Mouse (Mus musculus): ENCODE data around the gene Phpt1. TPM values are rescaled to one million over a fixed set of nuclear protein-coding genes. Genes with fewer than 3 reads are reported as not detected.

The Phpt1 gene
- polyA plus RNA-seq (2014; fragmentation: Illumina TruSeq; extraction: RNeasy Lipid Tissue Mini Kit (QIAGEN cat#74804); ENCODE audit: low read depth, low replicate concordance) = not detected

GRCm38 (mm10) chr2:25574579-25575431 lies at the start of gene Phpt1, which contains the start of gene Mamdc4:
Gene Phpt1, minus strand, starts transcription at chr2:25575224.
Gene Mamdc4, minus strand, starts transcription at chr2:25574845.

GRCm38 (mm10) chr2:25621229-25622200 lies 46.5 kb upstream of the Phpt1 start, which contains the start of gene Tmem141:
Gene Tmem141, minus strand, starts transcription at chr2:25622005.

GRCm38 (mm10) chr2:25617578-25617977 lies 42.6 kb upstream of the Phpt1 start, which contains the start of gene Ccdc183:
Gene Ccdc183, minus strand, starts transcription at chr2:25617678.

DNA sequence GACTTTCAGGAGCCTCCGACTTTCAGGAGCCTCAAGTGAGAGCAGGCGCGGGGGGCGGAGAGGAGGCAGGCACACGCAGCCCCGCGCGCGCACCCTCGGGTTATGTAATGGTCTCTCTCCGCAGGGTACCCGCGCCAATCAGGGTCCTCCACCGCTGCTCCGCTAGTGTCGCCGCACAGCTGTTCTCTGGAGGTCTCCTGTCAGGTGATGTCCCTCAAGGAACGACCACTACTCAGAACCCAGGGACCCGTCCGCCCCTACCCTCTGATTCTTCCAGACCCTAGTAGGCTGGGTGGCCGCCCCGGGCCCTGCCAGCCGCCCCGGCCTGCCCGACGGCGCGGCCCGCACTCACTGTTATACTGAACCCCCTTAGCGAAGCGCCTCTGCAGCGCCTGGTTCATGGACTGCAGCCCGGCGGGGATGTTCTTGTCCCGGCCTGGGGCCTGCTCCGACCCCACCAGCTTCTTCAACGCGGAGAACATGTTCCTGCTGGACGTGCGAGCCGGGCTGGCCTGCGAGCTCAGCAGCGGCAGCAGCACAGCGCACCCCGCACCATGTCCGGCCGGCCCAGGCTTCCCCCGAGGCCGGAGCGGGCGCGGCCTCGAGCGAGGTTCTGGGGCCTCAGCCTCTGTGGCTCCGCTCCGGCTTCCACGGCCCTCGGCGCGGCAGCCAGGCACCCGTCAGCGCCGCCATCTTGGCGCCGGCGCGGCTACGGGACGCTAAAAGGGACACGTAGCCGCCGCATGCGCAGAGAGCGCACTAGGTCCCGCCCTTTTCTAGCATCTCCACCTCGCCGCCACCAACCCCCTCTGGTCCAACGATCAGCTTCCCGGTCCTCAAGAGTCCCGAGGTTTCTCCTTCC lies 33.0 kb upstream of the Phpt1 start, which contains the start of gene Rabl6:
TSS of gene Rabl6 (minus strand) at position 761 of the 862 bp plus-strand sequence.

DNA sequence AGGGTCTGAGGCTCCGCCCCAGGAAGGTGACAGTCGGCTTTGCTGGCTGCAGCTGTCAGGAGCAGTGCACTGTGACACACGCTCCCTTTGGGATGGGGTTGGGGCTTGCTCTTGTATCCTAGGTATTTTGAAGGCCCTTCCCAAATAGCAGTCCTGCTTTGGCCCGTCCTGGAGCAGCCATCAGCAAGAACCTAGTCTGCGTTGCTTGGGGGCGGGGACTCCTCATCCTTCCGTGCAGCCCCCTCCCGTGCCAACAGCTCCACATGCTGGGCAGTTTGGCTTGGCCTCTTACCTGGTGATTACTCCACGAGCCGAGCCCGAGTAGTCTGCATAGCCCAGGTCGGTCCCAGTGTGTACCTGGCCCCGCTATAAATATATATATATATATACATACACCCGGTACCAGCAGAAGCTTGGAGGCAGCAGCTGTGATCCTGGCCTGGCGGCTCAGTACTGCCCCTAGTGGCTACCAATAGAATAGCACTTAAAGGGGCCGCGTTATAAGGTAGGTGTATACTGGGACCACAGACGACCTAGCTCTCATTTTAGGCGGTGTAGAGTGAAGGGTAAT lies 6.4 kb upstream of the Phpt1 start, which contains the start of gene Ajm1:
TSS of gene Ajm1 (minus strand) at position 464 of the 571 bp plus-strand sequence.

GRCm38 (mm10) chr2:25557221-25557963 lies 17.6 kb downstream of the Phpt1 start, which contains the start of gene Edf1:
Gene Edf1, plus strand, starts transcription at chr2:25557847.

GRCm38 (mm10) chr2:25546811-25547491 lies 28.1 kb downstream of the Phpt1 start, which contains the start of gene Traf2:
Gene Traf2, minus strand, starts transcription at chr2:25546940.

Other genes with a start within 250 kb of the Phpt1 start
- gene Man1b1, start 242.9 kb downstream of the Phpt1 start, polyA plus RNA-seq (2014; fragmentation: Illumina TruSeq; extraction: RNeasy Lipid Tissue Mini Kit (QIAGEN cat#74804); ENCODE audit: low read depth, low replicate concordance) = 21.3 TPM
- gene Dpp7, start 218.9 kb downstream of the Phpt1 start, polyA plus RNA-seq (2014; fragmentation: Illumina TruSeq; extraction: RNeasy Lipid Tissue Mini Kit (QIAGEN cat#74804); ENCODE audit: low read depth, low replicate concordance) = 7.7 TPM
- gene Uap1l1, start 209.5 kb downstream of the Phpt1 start, polyA plus RNA-seq (2014; fragmentation: Illumina TruSeq; extraction: RNeasy Lipid Tissue Mini Kit (QIAGEN cat#74804); ENCODE audit: low read depth, low replicate concordance) = 3.2 TPM
- gene Sapcd2, start 202.9 kb downstream of the Phpt1 start, polyA plus RNA-seq (2014; fragmentation: Illumina TruSeq; extraction: RNeasy Lipid Tissue Mini Kit (QIAGEN cat#74804); ENCODE audit: low read depth, low replicate concordance) = 0.13 TPM
- 0.28 TPM for gene Entpd2, start 179.3 kb downstream of the Phpt1 start, polyA plus RNA-seq (2014; fragmentation: Illumina TruSeq; extraction: RNeasy Lipid Tissue Mini Kit (QIAGEN cat#74804); ENCODE audit: low read depth, low replicate concordance)
- 9.3 TPM for gene Npdc1, start 175.9 kb downstream of the Phpt1 start, polyA plus RNA-seq (2014; fragmentation: Illumina TruSeq; extraction: RNeasy Lipid Tissue Mini Kit (QIAGEN cat#74804); ENCODE audit: low read depth, low replicate concordance)
- gene Fut7, start 152.0 kb downstream of the Phpt1 start, polyA plus RNA-seq (2014; fragmentation: Illumina TruSeq; extraction: RNeasy Lipid Tissue Mini Kit (QIAGEN cat#74804); ENCODE audit: low read depth, low replicate concordance) = not detected
- gene Abca2, start 146.5 kb downstream of the Phpt1 start, polyA plus RNA-seq (2014; fragmentation: Illumina TruSeq; extraction: RNeasy Lipid Tissue Mini Kit (QIAGEN cat#74804); ENCODE audit: low read depth, low replicate concordance) = 0.09 TPM
- not detected for gene Clic3, start 118.4 kb downstream of the Phpt1 start, polyA plus RNA-seq (2014; fragmentation: Illumina TruSeq; extraction: RNeasy Lipid Tissue Mini Kit (QIAGEN cat#74804); ENCODE audit: low read depth, low replicate concordance)
- gene Paxx, start 114.1 kb downstream of the Phpt1 start, polyA plus RNA-seq (2014; fragmentation: Illumina TruSeq; extraction: RNeasy Lipid Tissue Mini Kit (QIAGEN cat#74804); ENCODE audit: low read depth, low replicate concordance) = 2.6 TPM
- gene Ptgds, start 105.2 kb downstream of the Phpt1 start, polyA plus RNA-seq (2014; fragmentation: Illumina TruSeq; extraction: RNeasy Lipid Tissue Mini Kit (QIAGEN cat#74804); ENCODE audit: low read depth, low replicate concordance) = not detected
- not detected for gene Lcn12, start 81.3 kb downstream of the Phpt1 start, polyA plus RNA-seq (2014; fragmentation: Illumina TruSeq; extraction: RNeasy Lipid Tissue Mini Kit (QIAGEN cat#74804); ENCODE audit: low read depth, low replicate concordance)
- gene Fbxw5, start 74.5 kb downstream of the Phpt1 start, polyA plus RNA-seq (2014; fragmentation: Illumina TruSeq; extraction: RNeasy Lipid Tissue Mini Kit (QIAGEN cat#74804); ENCODE audit: low read depth, low replicate concordance) = 1.5 TPM
- not detected for gene C8g, start 73.5 kb downstream of the Phpt1 start, polyA plus RNA-seq (2014; fragmentation: Illumina TruSeq; extraction: RNeasy Lipid Tissue Mini Kit (QIAGEN cat#74804); ENCODE audit: low read depth, low replicate concordance)
- 0.95 TPM for gene Traf2, start 28.3 kb downstream of the Phpt1 start, polyA plus RNA-seq (2014; fragmentation: Illumina TruSeq; extraction: RNeasy Lipid Tissue Mini Kit (QIAGEN cat#74804); ENCODE audit: low read depth, low replicate concordance)
- 2.6 TPM for gene Edf1, start 17.4 kb downstream of the Phpt1 start, polyA plus RNA-seq (2014; fragmentation: Illumina TruSeq; extraction: RNeasy Lipid Tissue Mini Kit (QIAGEN cat#74804); ENCODE audit: low read depth, low replicate concordance)
- gene Mamdc4, start 379 bp downstream of the Phpt1 start, polyA plus RNA-seq (2014; fragmentation: Illumina TruSeq; extraction: RNeasy Lipid Tissue Mini Kit (QIAGEN cat#74804); ENCODE audit: low read depth, low replicate concordance) = not detected
- gene Ajm1, start 6.5 kb upstream of the Phpt1 start, polyA plus RNA-seq (2014; fragmentation: Illumina TruSeq; extraction: RNeasy Lipid Tissue Mini Kit (QIAGEN cat#74804); ENCODE audit: low read depth, low replicate concordance) = not detected
- 29.1 TPM for gene Rabl6, start 33.3 kb upstream of the Phpt1 start, polyA plus RNA-seq (2014; fragmentation: Illumina TruSeq; extraction: RNeasy Lipid Tissue Mini Kit (QIAGEN cat#74804); ENCODE audit: low read depth, low replicate concordance)
- gene Ccdc183, start 42.5 kb upstream of the Phpt1 start, polyA plus RNA-seq (2014; fragmentation: Illumina TruSeq; extraction: RNeasy Lipid Tissue Mini Kit (QIAGEN cat#74804); ENCODE audit: low read depth, low replicate concordance) = not detected
- gene Tmem141, start 46.8 kb upstream of the Phpt1 start, polyA plus RNA-seq (2014; fragmentation: Illumina TruSeq; extraction: RNeasy Lipid Tissue Mini Kit (QIAGEN cat#74804); ENCODE audit: low read depth, low replicate concordance) = 3.3 TPM
- gene Fcna, start 52.8 kb upstream of the Phpt1 start, polyA plus RNA-seq (2014; fragmentation: Illumina TruSeq; extraction: RNeasy Lipid Tissue Mini Kit (QIAGEN cat#74804); ENCODE audit: low read depth, low replicate concordance) = 7.5 TPM
- gene Lcn8, start 77.9 kb upstream of the Phpt1 start, polyA plus RNA-seq (2014; fragmentation: Illumina TruSeq; extraction: RNeasy Lipid Tissue Mini Kit (QIAGEN cat#74804); ENCODE audit: low read depth, low replicate concordance) = not detected
- not detected for gene Lcn5, start 82.7 kb upstream of the Phpt1 start, polyA plus RNA-seq (2014; fragmentation: Illumina TruSeq; extraction: RNeasy Lipid Tissue Mini Kit (QIAGEN cat#74804); ENCODE audit: low read depth, low replicate concordance)
- gene Lcn6, start 101.6 kb upstream of the Phpt1 start, polyA plus RNA-seq (2014; fragmentation: Illumina TruSeq; extraction: RNeasy Lipid Tissue Mini Kit (QIAGEN cat#74804); ENCODE audit: low read depth, low replicate concordance) = not detected
- not detected for gene Lcn10, start 107.5 kb upstream of the Phpt1 start, polyA plus RNA-seq (2014; fragmentation: Illumina TruSeq; extraction: RNeasy Lipid Tissue Mini Kit (QIAGEN cat#74804); ENCODE audit: low read depth, low replicate concordance)
- not detected for gene Obp2a, start 124.8 kb upstream of the Phpt1 start, polyA plus RNA-seq (2014; fragmentation: Illumina TruSeq; extraction: RNeasy Lipid Tissue Mini Kit (QIAGEN cat#74804); ENCODE audit: low read depth, low replicate concordance)
- gene Bmyc, start 131.5 kb upstream of the Phpt1 start, polyA plus RNA-seq (2014; fragmentation: Illumina TruSeq; extraction: RNeasy Lipid Tissue Mini Kit (QIAGEN cat#74804); ENCODE audit: low read depth, low replicate concordance) = 5.0 TPM
- gene Obp2b, start 161.8 kb upstream of the Phpt1 start, polyA plus RNA-seq (2014; fragmentation: Illumina TruSeq; extraction: RNeasy Lipid Tissue Mini Kit (QIAGEN cat#74804); ENCODE audit: low read depth, low replicate concordance) = not detected
- not detected for gene Lcn3, start 190.3 kb upstream of the Phpt1 start, polyA plus RNA-seq (2014; fragmentation: Illumina TruSeq; extraction: RNeasy Lipid Tissue Mini Kit (QIAGEN cat#74804); ENCODE audit: low read depth, low replicate concordance)
- not detected for gene Lcn11, start 201.8 kb upstream of the Phpt1 start, polyA plus RNA-seq (2014; fragmentation: Illumina TruSeq; extraction: RNeasy Lipid Tissue Mini Kit (QIAGEN cat#74804); ENCODE audit: low read depth, low replicate concordance)
- not detected for gene Gm13539, start 207.0 kb upstream of the Phpt1 start, polyA plus RNA-seq (2014; fragmentation: Illumina TruSeq; extraction: RNeasy Lipid Tissue Mini Kit (QIAGEN cat#74804); ENCODE audit: low read depth, low replicate concordance)
- not detected for gene Glt6d1, start 240.6 kb upstream of the Phpt1 start, polyA plus RNA-seq (2014; fragmentation: Illumina TruSeq; extraction: RNeasy Lipid Tissue Mini Kit (QIAGEN cat#74804); ENCODE audit: low read depth, low replicate concordance)
- gene Lcn9, start 247.9 kb upstream of the Phpt1 start, polyA plus RNA-seq (2014; fragmentation: Illumina TruSeq; extraction: RNeasy Lipid Tissue Mini Kit (QIAGEN cat#74804); ENCODE audit: low read depth, low replicate concordance) = not detected